Mouse (Mus musculus): ENCODE data around the gene Spon1. TPM values are rescaled to one million over a fixed set of nuclear protein-coding genes. Genes with fewer than 3 reads are reported as not detected.

Gene Spon1
- polyA plus RNA-seq, 2 experiments = 9.0 to 13.8 TPM

DNA sequence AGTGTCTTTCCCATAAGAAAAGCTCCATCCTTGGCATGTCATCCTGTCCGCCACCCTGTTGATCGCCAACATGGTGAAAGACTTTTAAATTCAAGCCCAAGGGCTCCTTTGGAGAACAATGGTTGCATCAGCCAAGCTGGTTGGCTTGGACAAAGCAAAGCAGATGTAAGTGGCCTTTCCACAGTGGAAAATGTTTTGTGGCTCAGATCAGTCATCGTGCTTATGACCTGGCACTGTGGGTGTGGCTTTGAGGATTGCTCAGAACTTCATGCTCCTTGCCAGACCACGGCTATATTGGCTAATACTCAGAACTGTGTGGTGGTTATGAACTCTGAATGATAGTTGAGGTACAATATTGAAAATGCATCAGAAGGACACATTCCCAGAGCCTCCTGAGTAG lies 96.2 kb downstream of the Spon1 start:
- no peak overlapping the region for H3K4me2 ChIP-seq (replicated peaks; ENCODE audit: low read depth, low read length, severe bottlenecking)

DNA sequence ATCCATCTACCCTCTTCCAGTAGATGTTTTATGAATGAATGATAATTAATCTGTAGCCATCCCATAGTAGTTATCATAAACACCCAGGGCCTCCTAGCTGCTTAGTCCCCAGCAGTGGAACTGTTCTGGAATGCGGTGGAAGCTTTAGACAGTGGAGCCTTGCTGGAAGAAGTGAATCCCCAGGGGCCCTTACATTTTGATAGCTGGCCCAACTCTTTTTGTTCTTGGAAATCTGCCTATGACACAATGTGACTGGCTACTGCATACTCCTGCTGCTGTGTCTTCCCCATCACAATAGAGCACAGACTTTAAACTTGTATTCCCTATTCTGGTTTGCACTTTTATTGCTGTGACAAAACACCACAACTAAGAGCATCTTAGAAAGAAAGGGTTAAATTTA lies 107.0 kb downstream of the Spon1 start:
- no peak for TF ChIP-seq POLR2A (IDR thresholded peaks at IDR 0.05; ENCODE audit: borderline replicate concordance, extremely low read depth, insufficient read depth, insufficient read length)
- Histone ChIP-seq H3K9me3 (ENCODE audit: control insufficient read depth, low read length) (no peaks in the 10 kb centered on the region), H3K27me3 (ENCODE audit: control insufficient read depth, insufficient read depth, low read length) (no peaks in the 10 kb centered on the region), H3K4me1 (ENCODE audit: control insufficient read depth, insufficient read depth, low read length) (no peaks in the 10 kb centered on the region), H3K4me3 (replicated peaks; ENCODE audit: low read length) (no peak overlapping the region), H3K9ac (ENCODE audit: low read depth, low read length, severe bottlenecking) (no peak overlapping the region), H3K36me3 (ENCODE audit: control insufficient read depth, insufficient read depth, low read length) (no peaks in the 10 kb centered on the region), H3K4me2 (replicated peaks; ENCODE audit: low read depth, low read length, severe bottlenecking) (no peak overlapping the region), H3K27ac (replicated peaks; ENCODE audit: low read depth, low read length) (no peak overlapping the region)
- no peak for ATAC-seq (ENCODE audit: low FRiP score, low read depth)
- DNase-seq (ENCODE audit: low spot score) = no peak
- WGBS = 81% methylated on average over 1 of the region's 1 CpGs

More for the DNA sequence above, 96.2 kb downstream of the Spon1 start:
- WGBS = 92% methylated on average over 4 of the region's 4 CpGs
- Histone ChIP-seq H3K9ac (ENCODE audit: low read depth, low read length, severe bottlenecking) (no peak overlapping the region), H3K9me3 (ENCODE audit: control insufficient read depth, low read length) (no peaks in the 10 kb centered on the region), H3K27me3 (ENCODE audit: control insufficient read depth, insufficient read depth, low read length) (no peaks in the 10 kb centered on the region), H3K4me1 (ENCODE audit: control insufficient read depth, insufficient read depth, low read length) (no peaks in the 10 kb centered on the region), H3K4me3 (replicated peaks; ENCODE audit: low read length) (no peak overlapping the region), H3K27ac (replicated peaks; ENCODE audit: low read depth, low read length) (no peak overlapping the region), H3K36me3 (ENCODE audit: control insufficient read depth, insufficient read depth, low read length) (no peaks in the 10 kb centered on the region)
- ATAC-seq (ENCODE audit: low FRiP score, low read depth) = no peak
- no peak for TF ChIP-seq POLR2A (IDR thresholded peaks at IDR 0.05; ENCODE audit: borderline replicate concordance, extremely low read depth, insufficient read depth, insufficient read length)
- no peak for DNase-seq (ENCODE audit: low spot score)

DNA sequence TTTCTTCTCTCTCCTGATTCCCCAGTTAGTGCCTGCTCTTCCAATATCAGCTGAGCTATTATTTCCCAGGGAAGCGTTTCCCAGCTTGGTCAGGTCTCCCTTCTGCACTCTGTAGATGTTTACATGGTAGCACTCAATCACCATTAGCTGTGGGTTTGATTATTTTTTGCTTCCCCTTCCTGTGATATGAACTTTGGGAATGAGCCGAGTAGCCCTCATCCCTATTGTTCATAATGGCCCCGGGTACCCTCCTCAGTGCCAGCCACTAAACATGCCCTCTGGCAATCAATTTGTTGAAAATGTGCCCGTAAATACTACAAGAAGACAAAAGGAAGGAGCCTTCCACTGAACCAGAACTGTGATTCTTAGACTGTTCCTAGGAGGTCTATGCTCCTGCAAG lies 111.7 kb downstream of the Spon1 start:
- Histone ChIP-seq H3K4me3 (replicated peaks; ENCODE audit: low read length) (no peak overlapping the region), H3K4me1 (ENCODE audit: control insufficient read depth, insufficient read depth, low read length) (no peaks in the 10 kb centered on the region), H3K9ac (ENCODE audit: low read depth, low read length, severe bottlenecking) (no peak overlapping the region), H3K27ac (replicated peaks; ENCODE audit: low read depth, low read length) (no peak overlapping the region), H3K27me3 (ENCODE audit: control insufficient read depth, insufficient read depth, low read length) (no peaks in the 10 kb centered on the region), H3K4me2 (replicated peaks; ENCODE audit: low read depth, low read length, severe bottlenecking) (no peak overlapping the region), H3K9me3 (ENCODE audit: control insufficient read depth, low read length) (no peaks in the 10 kb centered on the region), H3K36me3 (ENCODE audit: control insufficient read depth, insufficient read depth, low read length) (no peaks in the 10 kb centered on the region)
- TF ChIP-seq POLR2A (IDR thresholded peaks at IDR 0.05; ENCODE audit: borderline replicate concordance, extremely low read depth, insufficient read depth, insufficient read length) = no peak
- DNase-seq (ENCODE audit: low spot score) = no peak
- 88% methylated on average over 4 of the region's 4 CpGs for WGBS
- no peak for ATAC-seq (ENCODE audit: low FRiP score, low read depth)

DNA sequence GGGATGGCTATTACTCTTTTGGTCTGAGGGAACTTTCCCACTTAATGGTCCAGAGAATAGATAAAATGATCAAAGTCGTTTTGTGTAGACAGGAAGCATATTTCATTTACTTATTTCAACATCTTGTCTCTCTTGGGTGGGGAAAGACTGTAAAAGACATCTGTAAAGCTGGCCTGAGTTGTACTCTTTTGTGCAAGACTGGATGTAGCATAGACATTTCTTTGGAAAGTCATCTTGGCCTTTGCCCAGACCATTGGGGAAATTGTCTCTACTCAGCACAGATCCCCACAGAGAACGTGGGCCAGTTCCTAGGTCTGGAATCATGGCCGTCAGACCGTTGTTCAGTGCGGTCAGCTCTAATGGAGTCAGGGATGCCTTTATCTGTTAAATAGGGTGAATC lies 112.1 kb downstream of the Spon1 start:
- DNase-seq (ENCODE audit: low spot score) = no peak
- ATAC-seq (ENCODE audit: low FRiP score, low read depth) = no peak
- H3K9me3 ChIP-seq (ENCODE audit: control insufficient read depth, low read length) = no peaks in the 10 kb centered on the region
- no peak overlapping the region for H3K4me2 ChIP-seq (replicated peaks; ENCODE audit: low read depth, low read length, severe bottlenecking)
- 86% methylated on average over 5 of the region's 5 CpGs for WGBS
- H3K27me3 ChIP-seq (ENCODE audit: control insufficient read depth, insufficient read depth, low read length) = no peaks in the 10 kb centered on the region
- H3K36me3 ChIP-seq (ENCODE audit: control insufficient read depth, insufficient read depth, low read length) = no peaks in the 10 kb centered on the region
- no peak overlapping the region for H3K4me3 ChIP-seq (replicated peaks; ENCODE audit: low read length)
- H3K4me1 ChIP-seq (ENCODE audit: control insufficient read depth, insufficient read depth, low read length) = no peaks in the 10 kb centered on the region
- no peak for TF ChIP-seq POLR2A (IDR thresholded peaks at IDR 0.05; ENCODE audit: borderline replicate concordance, extremely low read depth, insufficient read depth, insufficient read length)
- H3K27ac ChIP-seq (replicated peaks; ENCODE audit: low read depth, low read length) = no peak overlapping the region
- H3K9ac ChIP-seq (ENCODE audit: low read depth, low read length, severe bottlenecking) = no peak overlapping the region

DNA sequence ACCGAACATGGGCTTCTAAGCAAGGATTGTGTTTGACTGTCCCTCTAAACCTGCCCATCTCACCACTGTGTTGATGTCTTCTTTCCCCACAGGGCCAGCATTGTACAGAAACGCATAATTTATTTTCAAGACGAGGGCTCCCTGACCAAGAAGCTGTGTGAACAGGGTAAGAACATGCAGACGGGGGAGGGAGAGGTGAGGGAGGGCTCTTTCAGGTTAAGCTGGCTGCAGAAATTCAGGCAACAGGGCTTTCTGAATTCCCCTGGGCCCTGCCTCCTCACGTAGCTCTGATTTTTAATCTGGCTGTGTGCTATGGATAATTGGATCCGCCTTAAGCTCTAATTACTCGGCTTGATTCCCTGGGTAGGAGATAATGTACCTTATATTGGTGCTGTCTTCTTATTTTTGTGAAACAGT lies 113.3 kb downstream of the Spon1 start:
- no peak overlapping the region for H3K4me3 ChIP-seq (replicated peaks; ENCODE audit: low read length)
- no peak for ATAC-seq (ENCODE audit: low FRiP score, low read depth)
- no peak for TF ChIP-seq POLR2A (IDR thresholded peaks at IDR 0.05; ENCODE audit: borderline replicate concordance, extremely low read depth, insufficient read depth, insufficient read length)
- WGBS = 81% methylated on average over 7 of the region's 7 CpGs
- H3K9ac ChIP-seq (ENCODE audit: low read depth, low read length, severe bottlenecking) = no peak overlapping the region
- H3K4me2 ChIP-seq (replicated peaks; ENCODE audit: low read depth, low read length, severe bottlenecking) = no peak overlapping the region
- DNase-seq (ENCODE audit: low spot score) = no peak
- no peaks in the 10 kb centered on the region for H3K36me3 ChIP-seq (ENCODE audit: control insufficient read depth, insufficient read depth, low read length)
- H3K27me3 ChIP-seq (ENCODE audit: control insufficient read depth, insufficient read depth, low read length) = no peaks in the 10 kb centered on the region
- H3K4me1 ChIP-seq (ENCODE audit: control insufficient read depth, insufficient read depth, low read length) = no peaks in the 10 kb centered on the region
- no peaks in the 10 kb centered on the region for H3K9me3 ChIP-seq (ENCODE audit: control insufficient read depth, low read length)
- no peak overlapping the region for H3K27ac ChIP-seq (replicated peaks; ENCODE audit: low read depth, low read length)

DNA sequence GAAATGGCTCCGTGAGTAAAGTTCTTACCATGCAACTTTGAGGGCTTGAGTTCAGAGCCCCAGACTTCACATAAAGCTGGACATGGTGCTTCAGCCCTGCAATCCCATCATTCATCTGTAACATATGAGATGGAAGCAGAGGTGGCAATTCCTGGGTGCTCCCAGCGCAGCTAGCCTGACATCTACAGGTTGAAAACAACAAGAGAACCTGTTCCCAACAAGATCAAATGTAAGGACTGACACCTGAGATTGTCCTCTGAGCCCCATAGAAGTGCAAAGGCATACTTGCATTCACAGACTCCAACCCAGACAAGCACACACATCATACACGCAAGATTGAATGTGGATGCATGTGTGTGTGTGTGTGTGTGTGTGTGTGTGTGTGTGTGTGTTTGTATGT lies 114.2 kb downstream of the Spon1 start:
- Histone ChIP-seq H3K9me3 (ENCODE audit: control insufficient read depth, low read length) (no peaks in the 10 kb centered on the region), H3K4me1 (ENCODE audit: control insufficient read depth, insufficient read depth, low read length) (no peaks in the 10 kb centered on the region; the same call in 1 of the 2 replicates), H3K27me3 (ENCODE audit: control insufficient read depth, insufficient read depth, low read length) (no peaks in the 10 kb centered on the region), H3K27ac (replicated peaks; ENCODE audit: low read depth, low read length) (no peak overlapping the region), H3K4me3 (replicated peaks; ENCODE audit: low read length) (no peak overlapping the region), H3K36me3 (ENCODE audit: control insufficient read depth, insufficient read depth, low read length) (no peaks in the 10 kb centered on the region), H3K9ac (ENCODE audit: low read depth, low read length, severe bottlenecking) (no peak overlapping the region), H3K4me2 (replicated peaks; ENCODE audit: low read depth, low read length, severe bottlenecking) (no peak overlapping the region)
- no peak for DNase-seq (ENCODE audit: low spot score)
- WGBS = 78% methylated on average over 3 of the region's 3 CpGs
- no peak for TF ChIP-seq POLR2A (IDR thresholded peaks at IDR 0.05; ENCODE audit: borderline replicate concordance, extremely low read depth, insufficient read depth, insufficient read length)
- ATAC-seq (ENCODE audit: low FRiP score, low read depth) = no peak

Data from limb, embryonic 14.5 days (tissue).